Mouse (Mus musculus): ENCODE results near the gene Ampd3. TPM values are rescaled to one million over a fixed set of nuclear protein-coding genes. Genes with fewer than 3 reads are reported as not detected.

The Ampd3 gene
- polyA plus RNA-seq, 1 experiment from 2014 or later, result 1.5 TPM

DNA sequence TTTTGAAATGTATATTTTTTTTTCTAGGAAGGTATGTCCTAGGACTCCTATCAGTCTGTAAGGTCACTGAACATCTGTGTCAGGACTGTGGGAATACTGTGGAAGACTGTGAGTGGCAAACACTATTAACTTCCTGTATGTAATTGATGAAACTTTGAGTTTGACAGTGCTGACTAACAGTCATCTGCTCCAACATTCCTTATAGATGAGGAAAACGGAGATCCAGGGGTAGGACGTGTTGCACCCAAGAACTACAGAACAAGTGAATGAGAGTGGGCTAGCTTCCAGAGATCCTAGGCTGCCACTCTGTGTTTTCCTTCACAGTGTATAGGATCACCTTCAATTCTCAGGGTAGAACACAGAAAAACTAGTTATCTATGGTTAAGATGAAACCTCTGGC is 79.3 kb downstream of the Ampd3 start:
- no peak overlapping the region for H3K27ac ChIP-seq (ENCODE audit: low read depth, low read length)
- no peak overlapping the region for H3K4me2 ChIP-seq (ENCODE audit: low read depth)
- H3K9me3 ChIP-seq (ENCODE audit: control insufficient read depth, low read length), result no peaks in the 10 kb centered on the region
- no peaks in the 10 kb centered on the region for H3K36me3 ChIP-seq (ENCODE audit: control insufficient read depth, insufficient read depth, low read length)
- no peaks in the 10 kb centered on the region for H3K27me3 ChIP-seq (ENCODE audit: control insufficient read depth, insufficient read depth, low read length)
- peaks cover 3% of the 10 kb centered on the region; the same call in 1 of the 2 replicates for H3K4me1 ChIP-seq (ENCODE audit: control insufficient read depth, insufficient read depth, low read length)
- H3K9ac ChIP-seq (ENCODE audit: low read length), result no peak overlapping the region
- WGBS, result 84% methylated on average over 2 of the region's 2 CpGs
- ATAC-seq (ENCODE audit: insufficient read depth, low FRiP score, low TSS enrichment) (no peak), DNase-seq (ENCODE audit: low spot score) (no peak)
- no peak overlapping the region for H3K4me3 ChIP-seq (ENCODE audit: low read depth, low read length)

DNA sequence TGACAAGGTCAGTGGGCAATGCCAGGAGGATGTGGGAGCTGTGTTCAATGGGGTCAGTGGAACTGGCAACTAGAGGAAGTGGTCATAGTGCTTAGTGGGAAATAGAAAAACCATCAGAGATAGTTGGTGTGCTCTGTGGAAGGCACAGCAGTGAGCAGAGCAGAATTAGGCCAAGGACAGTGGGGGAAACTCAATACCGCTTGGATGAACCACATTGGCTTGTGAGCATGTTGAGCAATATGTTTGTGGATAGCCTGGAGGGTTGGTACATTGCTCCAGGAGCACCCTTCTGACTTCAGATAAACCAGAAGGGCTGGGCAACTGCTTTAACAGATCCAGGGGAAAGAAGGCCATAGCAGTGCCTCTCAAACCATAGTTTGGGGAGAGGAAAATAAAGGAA is 80.4 kb downstream of the Ampd3 start:
- WGBS, result 100% methylated on average over 1 of the region's 1 CpGs

DNA sequence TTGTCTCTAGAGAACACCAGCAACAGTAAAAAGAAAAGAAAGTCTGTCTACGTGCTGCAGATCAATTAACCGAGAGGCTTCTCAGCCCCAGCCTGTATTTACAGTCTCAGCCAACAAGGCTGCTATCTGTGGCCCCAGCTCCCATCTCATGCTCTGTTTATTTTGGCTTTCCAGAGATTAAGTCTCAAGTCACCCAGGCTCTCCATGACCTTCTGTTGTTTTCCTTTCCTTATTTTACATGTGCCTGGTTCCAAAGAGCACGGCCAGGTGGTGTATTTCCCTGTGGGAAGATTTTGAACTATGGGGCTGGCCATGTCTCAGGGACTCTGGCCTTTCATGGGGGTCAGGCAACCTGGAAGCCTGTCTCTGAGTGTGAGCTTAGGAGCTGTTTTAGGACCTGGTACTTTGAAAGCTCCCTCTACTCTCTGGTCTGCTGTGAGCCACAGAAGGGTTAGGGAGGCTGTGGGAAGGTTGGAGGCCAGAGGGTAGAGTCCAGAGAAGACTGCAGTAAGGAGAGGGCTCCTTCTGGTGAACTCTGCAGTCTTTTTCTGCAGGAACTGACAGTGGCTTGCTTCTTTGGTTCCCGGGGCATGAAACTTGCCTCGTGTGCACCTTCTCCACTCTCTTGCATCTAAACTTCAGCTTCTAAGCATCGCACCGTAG is 83.7 kb downstream of the Ampd3 start:
- Histone ChIP-seq H3K9ac (ENCODE audit: low read length) (no peak overlapping the region), H3K4me1 (ENCODE audit: control insufficient read depth, insufficient read depth, low read length) (no peaks in the 10 kb centered on the region), H3K4me2 (ENCODE audit: low read depth) (no peak overlapping the region), H3K4me3 (ENCODE audit: low read depth, low read length) (no peak overlapping the region), H3K27ac (ENCODE audit: low read depth, low read length) (no peak overlapping the region), H3K9me3 (ENCODE audit: control insufficient read depth, low read length) (no peaks in the 10 kb centered on the region), H3K36me3 (ENCODE audit: control insufficient read depth, insufficient read depth, low read length) (no peaks in the 10 kb centered on the region), H3K27me3 (ENCODE audit: control insufficient read depth, insufficient read depth, low read length) (no peaks in the 10 kb centered on the region)
- no peak for DNase-seq (ENCODE audit: low spot score)
- no peak for ATAC-seq (ENCODE audit: insufficient read depth, low FRiP score, low TSS enrichment)
- WGBS, result 81% methylated on average over 7 of the region's 7 CpGs

More for the DNA sequence above, 80.4 kb downstream of the Ampd3 start:
- Histone ChIP-seq H3K9me3 (ENCODE audit: control insufficient read depth, low read length) (no peaks in the 10 kb centered on the region), H3K36me3 (ENCODE audit: control insufficient read depth, insufficient read depth, low read length) (no peaks in the 10 kb centered on the region), H3K4me2 (ENCODE audit: low read depth) (no peak overlapping the region), H3K27ac (ENCODE audit: low read depth, low read length) (no peak overlapping the region), H3K27me3 (ENCODE audit: control insufficient read depth, insufficient read depth, low read length) (no peaks in the 10 kb centered on the region), H3K4me3 (ENCODE audit: low read depth, low read length) (no peak overlapping the region), H3K4me1 (ENCODE audit: control insufficient read depth, insufficient read depth, low read length) (peaks cover 1% of the 10 kb centered on the region; the same call in 1 of the 2 replicates), H3K9ac (ENCODE audit: low read length) (no peak overlapping the region)
- no peak for ATAC-seq (ENCODE audit: insufficient read depth, low FRiP score, low TSS enrichment)
- DNase-seq (ENCODE audit: low spot score), result no peak

DNA sequence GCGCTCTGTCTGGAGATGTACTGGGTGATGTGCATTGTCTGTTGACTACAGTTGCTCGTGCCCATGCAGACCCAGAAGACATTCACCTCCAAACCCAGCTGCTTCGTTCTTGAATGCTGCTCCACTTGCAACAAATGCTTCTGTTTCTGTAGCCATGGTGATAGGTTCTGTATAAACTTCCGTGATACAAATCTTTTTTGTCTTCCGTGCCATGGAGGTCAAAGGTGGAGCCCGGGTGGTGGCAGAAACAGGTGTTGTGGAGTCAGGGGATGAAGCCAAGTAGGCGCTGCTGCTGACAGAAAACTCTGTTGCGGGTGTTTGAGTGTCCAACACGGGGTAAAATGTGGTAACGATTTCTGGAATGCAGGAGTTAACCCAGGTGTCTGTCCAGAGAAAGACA is 85.6 kb downstream of the Ampd3 start:
- Histone ChIP-seq H3K4me1 (ENCODE audit: control insufficient read depth, insufficient read depth, low read length) (no peaks in the 10 kb centered on the region), H3K36me3 (ENCODE audit: control insufficient read depth, insufficient read depth, low read length) (no peaks in the 10 kb centered on the region), H3K27ac (ENCODE audit: low read depth, low read length) (no peak overlapping the region), H3K4me2 (ENCODE audit: low read depth) (no peak overlapping the region), H3K9ac (ENCODE audit: low read length) (no peak overlapping the region), H3K4me3 (ENCODE audit: low read depth, low read length) (no peak overlapping the region), H3K27me3 (ENCODE audit: control insufficient read depth, insufficient read depth, low read length) (no peaks in the 10 kb centered on the region), H3K9me3 (ENCODE audit: control insufficient read depth, low read length) (no peaks in the 10 kb centered on the region)
- ATAC-seq (ENCODE audit: insufficient read depth, low FRiP score, low TSS enrichment) (no peak), DNase-seq (ENCODE audit: low spot score) (no peak)
- 68% methylated on average over 10 of the region's 10 CpGs for WGBS

- Histone ChIP-seq H3K4me1 (ENCODE audit: control insufficient read depth, insufficient read depth, low read length) (no peaks in the 10 kb centered on the region), H3K27ac (ENCODE audit: low read depth, low read length) (no peak overlapping the region), H3K4me3 (ENCODE audit: low read depth, low read length) (no peak overlapping the region), H3K36me3 (ENCODE audit: control insufficient read depth, insufficient read depth, low read length) (no peaks in the 10 kb centered on the region), H3K27me3 (ENCODE audit: control insufficient read depth, insufficient read depth, low read length) (no peaks in the 10 kb centered on the region), H3K9ac (ENCODE audit: low read length) (no peak overlapping the region), H3K9me3 (ENCODE audit: control insufficient read depth, low read length) (no peaks in the 10 kb centered on the region), H3K4me2 (ENCODE audit: low read depth) (no peak overlapping the region)
- DNase-seq (ENCODE audit: low spot score) (no peak), ATAC-seq (ENCODE audit: insufficient read depth, low FRiP score, low TSS enrichment) (no peak)
- 63% methylated on average over 3 of the region's 3 CpGs for WGBS
These were observed 86.5 kb downstream of the Ampd3 start for GRCm38 (mm10) chr7:110854519-110854918.

DNA sequence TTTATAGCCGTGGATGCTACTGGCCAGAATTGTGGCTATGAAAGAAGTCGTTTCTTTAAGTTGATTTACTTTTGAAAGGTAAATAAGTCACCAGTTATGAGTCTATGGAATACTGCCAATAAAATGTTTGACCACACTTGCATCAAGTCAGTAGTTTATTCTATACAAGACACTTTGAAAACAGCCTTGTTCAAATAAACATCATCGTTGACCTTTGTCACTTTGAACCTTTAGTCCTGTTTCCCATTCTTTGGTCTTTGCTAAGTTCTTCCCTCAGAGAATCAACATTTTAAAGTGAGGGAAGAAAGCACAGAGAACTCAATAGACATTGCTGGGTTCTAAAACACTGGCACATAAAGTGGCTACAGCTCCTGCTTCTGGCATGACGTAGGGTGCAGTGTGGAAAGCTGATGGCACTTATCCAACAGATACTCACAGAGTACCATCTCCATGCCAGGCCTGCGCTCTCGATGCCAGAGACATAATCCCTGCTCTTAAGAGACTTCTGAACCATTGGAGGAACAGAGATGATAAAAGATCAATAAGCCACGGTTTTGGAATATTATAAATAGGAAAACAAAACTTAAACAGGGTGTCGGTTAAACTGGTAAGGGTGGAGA is 87.0 kb downstream of the Ampd3 start:
- ATAC-seq (ENCODE audit: insufficient read depth, low FRiP score, low TSS enrichment) (no peak), DNase-seq (ENCODE audit: low spot score) (no peak)
- Histone ChIP-seq H3K4me2 (ENCODE audit: low read depth) (no peak overlapping the region), H3K4me1 (ENCODE audit: control insufficient read depth, insufficient read depth, low read length) (no peaks in the 10 kb centered on the region), H3K9me3 (ENCODE audit: control insufficient read depth, low read length) (no peaks in the 10 kb centered on the region), H3K9ac (ENCODE audit: low read length) (no peak overlapping the region), H3K27ac (ENCODE audit: low read depth, low read length) (no peak overlapping the region), H3K27me3 (ENCODE audit: control insufficient read depth, insufficient read depth, low read length) (no peaks in the 10 kb centered on the region), H3K4me3 (ENCODE audit: low read depth, low read length) (no peak overlapping the region), H3K36me3 (ENCODE audit: control insufficient read depth, insufficient read depth, low read length) (no peaks in the 10 kb centered on the region)
- 87% methylated on average over 8 of the region's 8 CpGs for WGBS

DNA sequence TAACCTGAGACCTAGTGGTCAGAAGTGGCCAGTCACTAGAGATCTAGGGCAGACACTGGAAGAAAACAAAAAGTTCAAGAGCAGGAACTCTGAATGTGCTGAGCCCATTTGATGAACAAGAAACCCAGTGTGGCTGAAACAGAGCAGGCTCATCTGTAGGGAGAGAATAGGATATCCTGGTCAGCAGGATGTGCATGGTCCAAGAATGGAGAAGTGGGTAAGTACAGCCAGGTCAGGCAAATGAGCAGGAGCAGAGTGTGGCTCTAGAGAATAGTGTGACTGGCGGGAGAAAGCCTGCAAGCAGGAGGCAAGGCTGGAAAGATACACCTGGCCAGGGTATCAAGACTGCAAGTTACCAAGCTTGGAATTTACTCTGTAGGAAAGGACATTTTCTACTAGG is 87.6 kb downstream of the Ampd3 start:
- Histone ChIP-seq H3K27me3 (ENCODE audit: control insufficient read depth, insufficient read depth, low read length) (no peaks in the 10 kb centered on the region), H3K4me1 (ENCODE audit: control insufficient read depth, insufficient read depth, low read length) (no peaks in the 10 kb centered on the region), H3K4me3 (ENCODE audit: low read depth, low read length) (no peak overlapping the region), H3K36me3 (ENCODE audit: control insufficient read depth, insufficient read depth, low read length) (no peaks in the 10 kb centered on the region), H3K9ac (ENCODE audit: low read length) (no peak overlapping the region), H3K27ac (ENCODE audit: low read depth, low read length) (no peak overlapping the region), H3K4me2 (ENCODE audit: low read depth) (no peak overlapping the region), H3K9me3 (ENCODE audit: control insufficient read depth, low read length) (no peaks in the 10 kb centered on the region)
- WGBS, result 71% methylated on average over 1 of the region's 1 CpGs
- no peak for ATAC-seq (ENCODE audit: insufficient read depth, low FRiP score, low TSS enrichment)
- DNase-seq (ENCODE audit: low spot score), result no peak

- Histone ChIP-seq H3K27me3 (ENCODE audit: control insufficient read depth, insufficient read depth, low read length) (no peaks in the 10 kb centered on the region), H3K9me3 (ENCODE audit: control insufficient read depth, low read length) (no peaks in the 10 kb centered on the region), H3K9ac (ENCODE audit: low read length) (no peak overlapping the region), H3K27ac (ENCODE audit: low read depth, low read length) (no peak overlapping the region), H3K4me3 (ENCODE audit: low read depth, low read length) (no peak overlapping the region), H3K36me3 (ENCODE audit: control insufficient read depth, insufficient read depth, low read length) (no peaks in the 10 kb centered on the region), H3K4me2 (ENCODE audit: low read depth) (no peak overlapping the region), H3K4me1 (ENCODE audit: control insufficient read depth, insufficient read depth, low read length) (no peaks in the 10 kb centered on the region)
- DNase-seq (ENCODE audit: low spot score), result no peak
- 75% methylated on average over 5 of the region's 5 CpGs for WGBS
- ATAC-seq (ENCODE audit: insufficient read depth, low FRiP score, low TSS enrichment), result no peak
These were observed 92.1 kb downstream of the Ampd3 start for GRCm38 (mm10) chr7:110860129-110860528.
